Mouse (Mus musculus) midbrain, embryonic 13.5 days (tissue): ENCODE data around the gene Trmt44. TPM values are rescaled to one million over a fixed set of nuclear protein-coding genes. Genes with fewer than 3 reads are reported as not detected.

Experiments
- ATAC-seq: fragments of 200-750 bp; cut with Nextera tagmentation; 2 replicates; pipeline ENCODE4 v1.8.0; 2017; ENCODE audit warnings: mild to moderate bottlenecking, moderate TSS enrichment, moderate library complexity
- H3K27ac ChIP-seq: fragments of 300-500 bp; sonication (generic); 2 replicates; pipeline ENCODE4 v1.5.1; 2015; ENCODE audit warnings: inconsistent platforms, mild to moderate bottlenecking, moderate library complexity
- H3K27me3 ChIP-seq: fragments of 300-500 bp; sonication (generic); 2 replicates; pipeline ENCODE4 v1.6.1; 2015; ENCODE audit warnings: mild to moderate bottlenecking, inconsistent platforms
- H3K36me3 ChIP-seq: fragments of 300-500 bp; sonication (generic); 2 replicates; pipeline ENCODE4 v1.6.1; 2015; ENCODE audit warnings: mild to moderate bottlenecking, inconsistent platforms
- H3K4me1 ChIP-seq: fragments of 300-500 bp; sonication (generic); replicated peaks from 2 replicates; pipeline ENCODE4 v1.6.1; 2015; ENCODE audit warnings: inconsistent platforms
- H3K4me2 ChIP-seq: fragments of 300-500 bp; sonication (generic); replicated peaks from 2 replicates; pipeline ENCODE4 v1.6.1; 2015; ENCODE audit warnings: moderate library complexity, mild to moderate bottlenecking, inconsistent platforms
- H3K4me3 ChIP-seq: fragments of 300-500 bp; sonication (generic); replicated peaks from 2 replicates; pipeline ENCODE4 v1.5.1; 2015; ENCODE audit warnings: mild to moderate bottlenecking, inconsistent platforms
- H3K9ac ChIP-seq: fragments of 300-500 bp; sonication (generic); replicated peaks from 2 replicates; pipeline ENCODE4 v1.6.1; 2015; ENCODE audit warnings: mild to moderate bottlenecking, inconsistent platforms
- H3K9me3 ChIP-seq: fragments of 300-500 bp; sonication (generic); 2 replicates; pipeline ENCODE4 v1.6.1; 2016; ENCODE audit warnings: mild to moderate bottlenecking, inconsistent platforms
- WGBS: fragments of 180-500 bp; shearing (Covaris S2); methylation state at CpG from one replicate; pipeline ENCODE4 v1.1.7; 2015; 5-methylcytosine and 5-hydroxymethylcytosine counted together
- polyA plus RNA-seq: library from polyadenylated mRNA; unstranded; fragments of >200 nt; fragmentation: Nextera tagmentation; extraction: Ambion mirVana; gene quantifications from 2 replicates; pipeline ENCODE4 v1.2.1, GENCODE M21; 2015

Trmt44 gene
- polyA plus RNA-seq, 1 experiment from 2014 or later: 7.2 TPM

DNA sequence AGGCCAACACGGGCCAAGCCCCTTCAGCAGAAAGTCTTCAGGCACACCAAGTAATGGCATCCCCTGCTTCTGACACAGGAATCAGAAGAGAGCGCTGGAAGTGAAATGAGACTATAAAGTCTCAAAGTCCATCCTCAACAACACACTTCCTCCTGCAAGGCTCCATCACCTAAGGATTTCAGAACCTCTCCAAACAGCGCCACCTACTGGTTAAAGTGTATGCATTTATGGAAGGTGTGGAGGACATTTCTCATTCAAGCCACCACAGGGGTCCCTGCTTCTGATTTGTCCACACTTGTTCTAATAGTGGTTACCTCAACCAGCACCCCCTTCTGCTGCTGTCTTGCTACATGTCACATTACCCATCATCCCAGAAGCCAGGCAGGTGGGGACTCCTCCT, 38.6 kb downstream of the Trmt44 start:
- ATAC-seq: no peak
- H3K9me3 ChIP-seq: no peaks in the 10 kb centered on the region
- no peaks in the 10 kb centered on the region for H3K36me3 ChIP-seq
- no peak overlapping the region for H3K4me2 ChIP-seq
- H3K9ac ChIP-seq: no peak overlapping the region
- H3K27ac ChIP-seq: no peak overlapping the region
- no peaks in the 10 kb centered on the region for H3K4me1 ChIP-seq
- 64% methylated on average over 3 of the region's 3 CpGs for WGBS
- H3K4me3 ChIP-seq: no peak overlapping the region
- no peaks in the 10 kb centered on the region for H3K27me3 ChIP-seq

DNA sequence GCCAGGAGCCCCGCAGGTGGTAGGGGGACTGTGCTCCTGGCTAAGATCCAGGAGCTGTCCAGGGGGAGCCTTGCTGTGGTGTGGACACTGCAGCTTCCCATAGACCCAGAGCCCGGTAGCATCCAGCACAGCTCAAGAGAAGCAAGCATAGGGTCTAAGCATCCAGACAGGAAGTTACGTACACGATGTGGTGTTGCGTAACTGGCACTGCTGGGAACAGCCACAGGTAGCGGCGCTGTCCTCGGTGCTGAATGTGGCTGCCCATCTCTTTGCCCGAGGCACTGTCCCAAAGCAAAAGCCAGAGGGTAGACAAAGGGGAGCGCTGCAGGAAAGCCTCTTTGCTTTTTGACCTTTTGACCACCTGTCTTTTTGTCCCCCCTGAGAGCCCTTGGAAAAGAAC, 43.3 kb downstream of the Trmt44 start:
- WGBS: 17% methylated on average over 10 of the region's 10 CpGs
- no peak overlapping the region for H3K4me3 ChIP-seq
- H3K9ac ChIP-seq: no peak overlapping the region
- no peak overlapping the region for H3K27ac ChIP-seq
- H3K36me3 ChIP-seq: no peaks in the 10 kb centered on the region
- H3K27me3 ChIP-seq: peaks cover 6% of the 10 kb centered on the region
- H3K4me2 ChIP-seq: no peak overlapping the region
- ATAC-seq: no peak
- no peaks in the 10 kb centered on the region for H3K9me3 ChIP-seq
- H3K4me1 ChIP-seq: no peaks in the 10 kb centered on the region

DNA sequence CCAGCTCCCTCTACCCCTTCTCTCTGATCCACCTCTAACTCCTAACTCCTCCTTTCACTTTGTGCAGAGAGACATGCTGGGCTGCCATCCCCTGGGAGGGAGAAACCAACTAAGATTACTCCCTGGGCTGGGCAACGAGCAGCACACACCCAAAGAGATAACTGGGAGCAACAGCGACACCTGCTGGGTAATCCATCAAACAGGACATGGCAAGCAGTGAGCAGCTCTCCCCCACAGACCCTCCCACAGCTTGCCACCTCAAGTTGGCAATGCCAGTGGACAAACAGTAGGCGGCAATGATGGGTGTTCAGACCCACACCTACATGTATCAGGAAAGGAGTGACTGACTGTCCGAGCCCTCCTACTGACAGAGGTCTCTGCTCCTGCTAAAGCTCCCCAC, 44.4 kb downstream of the Trmt44 start:
- Histone ChIP-seq H3K27ac (no peak overlapping the region), H3K4me2 (no peak overlapping the region), H3K4me1 (peaks cover 8% of the 10 kb centered on the region), H3K36me3 (no peaks in the 10 kb centered on the region), H3K27me3 (peaks cover 16% of the 10 kb centered on the region), H3K9ac (no peak overlapping the region), H3K4me3 (no peak overlapping the region), H3K9me3 (no peaks in the 10 kb centered on the region)
- ATAC-seq: peak; percentile 40; the same call in 1 of the 2 replicates
- 19% methylated on average over 4 of the region's 4 CpGs for WGBS

DNA sequence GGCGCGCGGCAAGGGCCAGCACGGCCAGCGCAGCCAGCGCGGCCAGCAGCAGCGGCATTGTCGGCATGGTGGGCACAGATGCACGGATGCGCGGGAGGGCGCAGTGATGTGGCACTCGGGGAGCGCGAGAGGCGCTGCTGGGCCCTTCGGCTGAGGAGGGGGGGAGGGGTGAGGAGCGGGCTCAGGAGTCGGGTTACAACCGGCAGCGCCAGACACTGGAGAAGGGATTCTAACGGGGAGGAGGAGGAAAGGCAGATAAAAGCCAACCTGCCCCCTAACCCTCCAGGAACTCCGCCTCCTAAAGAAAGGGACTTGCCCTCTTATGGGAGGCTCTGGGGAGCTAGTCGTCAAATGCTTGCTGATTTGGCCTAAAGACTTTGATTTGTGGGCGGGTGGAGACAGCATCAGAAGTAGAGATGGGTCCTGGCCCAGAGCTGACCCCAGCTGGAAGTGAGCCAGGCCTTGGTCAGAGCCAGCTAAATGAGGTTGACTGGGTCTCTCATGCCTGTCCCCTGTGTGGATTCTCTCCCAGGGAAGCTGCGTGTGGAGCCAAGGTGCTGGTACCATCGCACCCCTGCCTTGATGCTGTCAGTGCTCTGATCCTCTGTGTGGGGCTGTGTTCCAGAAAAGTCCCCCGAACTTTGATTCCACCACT, 49.3 kb downstream of the Trmt44 start, which contains the start of gene Cpz:
Cpz (minus strand) TSS at position 230 of the 655 bp plus-strand sequence.
- Histone ChIP-seq H3K27ac (no peak within 1 kb of the TSS), H3K9me3 (no peaks in the 10 kb centered on the region), H3K4me3 (peak within 1 kb of the TSS; percentile 29), H3K27me3 (peaks cover 40% of the 10 kb centered on the region), H3K4me2 (peak within 1 kb of the TSS; percentile 59), H3K9ac (peak within 1 kb of the TSS; percentile 55), H3K4me1 (peaks cover 14% of the 10 kb centered on the region), H3K36me3 (no peaks in the 10 kb centered on the region)
- ATAC-seq: peak; percentile 76
- WGBS: 2% methylated on average over 29 of the region's 29 CpGs

DNA sequence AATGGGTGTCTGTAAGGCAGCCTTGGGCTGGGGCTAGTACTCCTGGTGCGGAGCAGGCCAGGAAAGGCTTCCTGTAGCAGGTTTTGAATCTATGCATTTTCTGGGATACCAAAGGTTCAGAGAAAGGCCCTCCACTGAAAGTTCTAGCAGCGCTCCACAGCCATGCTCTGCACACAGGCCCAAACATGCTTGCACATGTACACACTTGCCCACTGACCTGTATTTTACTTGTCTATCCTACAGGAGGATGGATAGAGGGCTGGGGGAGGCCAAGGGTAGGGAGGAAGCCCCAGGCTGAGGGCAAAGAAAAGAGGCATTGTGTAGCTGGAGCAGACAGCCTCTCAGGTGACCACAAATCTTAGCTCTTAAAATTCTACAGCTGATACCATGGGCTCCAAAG, 50.5 kb downstream of the Trmt44 start:
- no peak for ATAC-seq
- peaks cover 43% of the 10 kb centered on the region for H3K27me3 ChIP-seq
- no peak overlapping the region for H3K4me3 ChIP-seq
- no peaks in the 10 kb centered on the region for H3K36me3 ChIP-seq
- no peak overlapping the region for H3K4me2 ChIP-seq
- H3K27ac ChIP-seq: no peak overlapping the region
- WGBS: 77% methylated on average over 2 of the region's 2 CpGs
- peaks cover 14% of the 10 kb centered on the region for H3K4me1 ChIP-seq
- H3K9ac ChIP-seq: no peak overlapping the region
- no peaks in the 10 kb centered on the region for H3K9me3 ChIP-seq

DNA sequence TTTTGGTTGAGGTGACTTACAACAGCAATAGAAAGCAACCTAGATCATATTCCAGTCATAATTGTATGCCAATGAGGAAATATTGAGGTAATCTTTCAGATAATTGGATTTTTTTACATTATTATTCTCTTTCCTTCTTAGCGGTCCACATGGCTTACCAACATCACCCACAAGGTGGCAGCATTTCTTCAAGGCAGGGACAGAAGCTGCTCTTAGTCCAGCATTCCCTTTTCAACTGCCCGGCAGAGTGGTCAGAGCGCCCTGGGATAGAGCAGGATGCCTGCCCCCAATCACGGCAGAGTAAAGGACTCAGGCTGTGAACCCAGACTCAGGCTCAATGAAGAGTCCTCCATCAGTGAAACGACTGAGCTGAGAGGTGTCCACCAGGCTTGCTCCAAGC, 51.1 kb downstream of the Trmt44 start:
- Histone ChIP-seq H3K27me3 (peaks cover 47% of the 10 kb centered on the region), H3K9ac (no peak overlapping the region), H3K4me1 (peaks cover 14% of the 10 kb centered on the region), H3K4me3 (no peak overlapping the region), H3K4me2 (no peak overlapping the region), H3K9me3 (no peaks in the 10 kb centered on the region), H3K27ac (no peak overlapping the region), H3K36me3 (no peaks in the 10 kb centered on the region)
- 1% methylated on average over 5 of the region's 5 CpGs for WGBS
- peak; percentile 56 for ATAC-seq

DNA sequence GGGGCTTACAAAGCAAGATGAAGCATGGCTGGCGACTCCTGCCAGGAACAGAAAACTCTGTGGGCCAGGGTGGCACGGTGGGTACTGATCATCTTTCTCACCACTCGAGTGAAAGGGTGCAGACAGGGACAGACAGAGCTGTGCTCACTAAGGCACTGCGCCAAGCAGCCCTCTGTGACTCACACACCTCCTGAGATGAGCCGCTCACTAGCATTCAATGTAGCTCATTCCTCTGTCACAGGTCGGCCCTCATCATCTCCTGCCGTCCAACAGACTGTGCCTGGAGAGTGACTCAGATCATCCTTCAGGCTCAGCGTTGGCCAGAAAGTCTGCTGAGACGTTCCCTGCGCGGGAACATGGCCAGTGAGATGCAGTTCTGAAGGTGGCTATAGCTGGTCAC, 58.1 kb downstream of the Trmt44 start:
- 89% methylated on average over 11 of the region's 11 CpGs for WGBS
- Histone ChIP-seq H3K9me3 (no peaks in the 10 kb centered on the region), H3K4me1 (no peaks in the 10 kb centered on the region), H3K4me2 (no peak overlapping the region), H3K27me3 (peaks cover 12% of the 10 kb centered on the region; the same call in 1 of the 2 replicates), H3K9ac (no peak overlapping the region), H3K27ac (no peak overlapping the region), H3K36me3 (no peaks in the 10 kb centered on the region), H3K4me3 (no peak overlapping the region)
- ATAC-seq: no peak

DNA sequence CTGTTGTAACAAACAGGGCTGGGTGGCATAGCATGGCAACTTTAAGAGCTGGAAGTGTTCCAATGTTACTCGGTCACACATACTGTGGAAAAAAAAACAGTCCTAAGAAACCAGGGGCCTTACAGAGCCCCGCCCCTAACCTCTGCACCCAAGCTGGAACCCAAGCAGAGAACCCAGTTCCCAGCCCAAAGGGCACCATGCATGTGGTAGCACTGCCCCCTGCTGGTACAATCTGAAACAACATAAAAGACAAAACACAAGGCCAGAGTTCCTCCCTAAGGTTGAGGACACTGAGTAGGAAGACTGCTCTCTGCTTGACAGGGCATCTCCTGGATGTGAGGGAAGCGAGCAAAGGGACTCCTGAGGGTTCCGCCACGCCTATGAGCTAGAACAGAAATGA, 64.3 kb downstream of the Trmt44 start:
- Histone ChIP-seq H3K36me3 (no peaks in the 10 kb centered on the region), H3K9ac (no peak overlapping the region), H3K9me3 (no peaks in the 10 kb centered on the region), H3K27ac (no peak overlapping the region), H3K4me1 (no peaks in the 10 kb centered on the region), H3K4me2 (no peak overlapping the region), H3K4me3 (no peak overlapping the region), H3K27me3 (no peaks in the 10 kb centered on the region)
- WGBS: 12% methylated on average over 5 of the region's 5 CpGs
- ATAC-seq: no peak

Other genes starting within 250 kb of the Trmt44 start
- not detected in 2 replicates for gene Hmx1, start 186.0 kb downstream of the Trmt44 start, polyA plus RNA-seq
- 1.0 and 1.4 TPM in 2 replicates for gene Cpz, start 49.4 kb downstream of the Trmt44 start, polyA plus RNA-seq
- 15.5 and 17.0 TPM in 2 replicates for gene Acox3, start 8.0 kb upstream of the Trmt44 start, polyA plus RNA-seq
- gene Htra3, start 104.7 kb upstream of the Trmt44 start, polyA plus RNA-seq: 9.3 and 10.4 TPM in 2 replicates
- gene Sh3tc1, start 164.9 kb upstream of the Trmt44 start, polyA plus RNA-seq: 2.7 and 3.8 TPM in 2 replicates
- gene Ablim2, start 182.8 kb upstream of the Trmt44 start, polyA plus RNA-seq: 5.6 and 6.6 TPM in 2 replicates